ENCODE assay signal across 26 mouse cellular contexts in the genomic region with DNA sequence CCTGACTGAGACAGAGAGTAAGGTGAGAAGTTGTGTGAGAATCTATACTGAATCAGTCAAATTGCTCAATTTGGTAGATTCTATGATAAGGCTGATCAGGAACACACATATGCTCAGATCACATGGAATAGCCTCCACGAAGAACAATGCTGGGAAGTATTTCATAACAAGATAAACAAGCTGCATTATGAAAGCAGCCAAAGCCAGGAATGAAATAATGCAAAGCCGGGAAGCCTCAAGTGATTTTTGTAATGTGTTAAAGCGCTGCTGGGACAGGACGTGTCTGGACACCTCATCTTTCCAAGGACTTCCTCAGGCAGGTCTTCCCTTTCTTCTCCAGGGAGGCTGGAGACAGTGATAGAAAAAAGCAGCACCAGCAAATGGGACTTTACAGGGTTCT.
"Had no signal": no experiment of that assay in that cellular context is flagged by ENCODE, and none has a peak within 500 bp of the region (broad histone marks: within the 10 kb centered on the region; RNA-seq: fewer than 3 reads in every experiment).

No protein-coding gene starts in this region.

- H3K4me1 ChIP-seq: hindbrain, embryonic 13.5 days; hindbrain, embryonic 15.5 days; limb, embryonic 13.5 days; limb, embryonic 15.5 days had no signal

- H3K4me2 ChIP-seq: heart, embryonic 11.5 days; heart, embryonic 13.5 days; heart, embryonic 15.5 days; hindbrain, embryonic 13.5 days; hindbrain, embryonic 15.5 days; kidney, embryonic 15.5 days; limb, embryonic 13.5 days; limb, embryonic 15.5 days; liver, embryonic 13.5 days; liver, embryonic 15.5 days had no signal

- DNase-seq: gastrocnemius, postnatal 10 days; gastrocnemius, postnatal 25 days; heart, adult 18-20 months; heart, postnatal 14 days; heart, postnatal 36 days; kidney, adult 11 months; kidney, adult 2 months; kidney, adult 9 months; kidney, postnatal 14 days; kidney, postnatal 36 days; layer of hippocampus, adult 9-11 months; layer of hippocampus, postnatal 36 days; left cerebral cortex, postnatal 4 days had no signal

- H3K4me3 ChIP-seq: heart, embryonic 13.5 days; heart, embryonic 15.5 days; hindbrain, embryonic 13.5 days; hindbrain, embryonic 15.5 days; kidney, embryonic 15.5 days; limb, embryonic 13.5 days; limb, embryonic 15.5 days; liver, embryonic 13.5 days; liver, embryonic 15.5 days had no signal

- ATAC-seq: hindbrain, postnatal 0 days; intestine, embryonic 16.5 days had no signal

- H3K27me3 ChIP-seq: heart, embryonic 13.5 days; heart, embryonic 15.5 days; hindbrain, embryonic 13.5 days; hindbrain, embryonic 15.5 days; kidney, embryonic 15.5 days; limb, embryonic 13.5 days; limb, embryonic 15.5 days; liver, embryonic 13.5 days; liver, embryonic 15.5 days had no signal

- H3K9me3 ChIP-seq: heart, embryonic 13.5 days; heart, embryonic 15.5 days; hindbrain, embryonic 13.5 days; hindbrain, embryonic 15.5 days; kidney, embryonic 15.5 days; limb, embryonic 13.5 days; limb, embryonic 15.5 days; liver, embryonic 13.5 days; liver, embryonic 15.5 days had no signal

- H3K9ac ChIP-seq: heart, embryonic 13.5 days; heart, embryonic 15.5 days; hindbrain, embryonic 13.5 days; hindbrain, embryonic 15.5 days; kidney, embryonic 15.5 days; limb, embryonic 13.5 days; limb, embryonic 15.5 days; liver, embryonic 13.5 days; liver, embryonic 15.5 days had no signal

- H3K27ac ChIP-seq: heart, embryonic 13.5 days; heart, embryonic 15.5 days; hindbrain, embryonic 13.5 days; hindbrain, embryonic 15.5 days; hindbrain, postnatal 0 days; kidney, embryonic 15.5 days; kidney, postnatal 0 days; limb, embryonic 13.5 days; limb, embryonic 15.5 days; liver, embryonic 13.5 days; liver, embryonic 15.5 days had no signal
